Mouse (Mus musculus) olfactory bulb, adult 2 months (tissue): ENCODE measurements around the gene Mecom. TPM values are rescaled to one million over a fixed set of nuclear protein-coding genes. Genes with fewer than 3 reads are reported as not detected.

Experiments
- H3K27ac ChIP-seq: fragments of 200-500 bp; 2 replicates; pipeline ENCODE4 v1.5.1; 2012; ENCODE audit warnings: low read depth, low read length; ENCODE audit not compliant: insufficient read depth
- H3K4me1 ChIP-seq: fragments of 200-500 bp; 2 replicates; pipeline ENCODE4 v1.6.1; 2012; ENCODE audit warnings: low read length; ENCODE audit not compliant: control insufficient read depth, insufficient read depth
- H3K4me3 ChIP-seq: fragments of 200-500 bp; 2 replicates; pipeline ENCODE4 v1.5.1; 2012; ENCODE audit warnings: mild to moderate bottlenecking, low read depth, low read length, moderate library complexity; ENCODE audit not compliant: insufficient read depth
- CTCF ChIP-seq: fragments of 200-500 bp; IDR thresholded peaks from 2 replicates; pipeline ENCODE4 v1.5.1; 2012; ENCODE audit warnings: low read depth, mild to moderate bottlenecking, low read length, moderate library complexity; ENCODE audit not compliant: insufficient read depth
- POLR2A ChIP-seq: fragments of 200-500 bp; IDR thresholded peaks from 2 replicates; pipeline ENCODE4 v1.6.1; 2012; ENCODE audit warnings: mild to moderate bottlenecking, low read depth, low read length, moderate library complexity; ENCODE audit not compliant: insufficient read depth
- WGBS: fragments of 180-500 bp; shearing (Covaris S2); methylation state at CpG from one replicate; pipeline ENCODE4 v1.1.7; 2018; 5-methylcytosine and 5-hydroxymethylcytosine counted together
- polyA plus RNA-seq: library from polyadenylated mRNA; stranded (reverse); fragments of >200 nt; gene quantifications from 2 replicates; pipeline ENCODE4 v1.2.4, GENCODE M21; 2012; ENCODE audit warnings: low replicate concordance; ENCODE audit not compliant: missing spikeins, insufficient read depth, insufficient read length

The Mecom gene
- polyA plus RNA-seq, 1 experiment, result not detected

GRCm38 (mm10) chr3:30453546-30454455, 94.0 kb downstream of the Mecom start:
- H3K27ac ChIP-seq, result no peak overlapping the region
- TF ChIP-seq POLR2A (no peak), CTCF (no peak)
- H3K4me3 ChIP-seq, result no peak overlapping the region
- no peaks in the 10 kb centered on the region for H3K4me1 ChIP-seq
- 80% methylated on average over 15 of the region's 15 CpGs for WGBS

GRCm38 (mm10) chr3:30453046-30453445, 94.8 kb downstream of the Mecom start:
- WGBS, result 85% methylated on average over 6 of the region's 6 CpGs
- H3K4me1 ChIP-seq, result no peaks in the 10 kb centered on the region
- H3K27ac ChIP-seq, result no peak overlapping the region
- TF ChIP-seq CTCF, result no peak
- no peak for TF ChIP-seq POLR2A
- no peak overlapping the region for H3K4me3 ChIP-seq

DNA sequence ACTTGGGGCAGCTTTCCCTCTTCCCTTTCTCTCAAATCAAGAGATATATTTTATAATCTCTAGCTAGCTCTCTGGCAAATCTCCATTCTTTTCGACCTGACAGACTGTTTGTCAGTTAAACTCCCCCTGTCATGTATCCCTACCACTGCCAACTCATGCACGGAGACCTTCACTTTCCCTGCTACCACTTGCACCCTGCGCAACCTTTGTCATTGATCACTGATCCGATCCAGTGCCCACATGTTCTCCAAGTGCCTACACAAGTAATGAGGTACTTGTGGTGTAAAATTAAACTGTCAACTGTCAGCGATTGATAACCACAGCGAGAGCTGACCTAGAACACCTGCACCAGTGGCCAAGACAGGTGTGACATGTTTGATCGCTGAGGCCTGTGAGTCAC, 95.3 kb downstream of the Mecom start:
- H3K4me3 ChIP-seq, result no peak overlapping the region
- no peaks in the 10 kb centered on the region for H3K4me1 ChIP-seq
- 83% methylated on average over 7 of the region's 7 CpGs for WGBS
- H3K27ac ChIP-seq, result no peak overlapping the region
- no peak for TF ChIP-seq POLR2A
- TF ChIP-seq CTCF, result no peak

- Histone ChIP-seq H3K4me1 (no peaks in the 10 kb centered on the region), H3K27ac (no peak overlapping the region), H3K4me3 (no peak overlapping the region)
- WGBS, result 86% methylated on average over 10 of the region's 10 CpGs
- no peak for TF ChIP-seq POLR2A
Measured at GRCm38 (mm10) chr3:30450206-30450965, 97.4 kb downstream of the Mecom start.

- TF ChIP-seq POLR2A (no peak), CTCF (no peak)
- 94% methylated on average over 1 of the region's 1 CpGs for WGBS
- no peaks in the 10 kb centered on the region for H3K4me1 ChIP-seq
- no peak overlapping the region for H3K4me3 ChIP-seq
- no peak overlapping the region for H3K27ac ChIP-seq
Measured at GRCm38 (mm10) chr3:30448624-30449023, 99.2 kb downstream of the Mecom start.

DNA sequence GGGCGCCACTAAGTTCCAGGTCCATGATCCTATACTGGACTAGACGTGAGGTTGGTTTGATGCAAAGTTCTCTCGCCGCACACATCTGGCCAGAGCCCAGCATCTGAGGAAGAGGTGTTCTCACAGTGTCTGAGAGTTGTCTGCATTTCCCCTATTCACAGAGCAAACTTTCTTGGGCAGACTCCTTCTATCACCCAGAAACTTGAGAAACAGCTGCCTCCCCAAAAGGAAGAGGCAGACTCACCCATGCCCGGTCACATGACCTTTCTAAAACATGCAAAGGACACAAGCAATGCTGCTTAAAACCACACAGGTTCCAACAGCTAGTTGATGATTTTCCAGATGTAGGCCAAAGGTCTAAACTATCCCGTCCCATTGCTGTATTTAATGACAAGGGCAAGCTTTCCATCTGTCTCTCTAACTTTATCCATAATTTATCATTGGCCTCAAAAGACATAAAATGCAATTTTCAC, 101.8 kb downstream of the Mecom start:
- Histone ChIP-seq H3K4me3 (no peak overlapping the region), H3K27ac (no peak overlapping the region), H3K4me1 (no peaks in the 10 kb centered on the region)
- TF ChIP-seq POLR2A, result no peak
- no peak for TF ChIP-seq CTCF
- whole genome bisulfite sequencing, result 96% methylated on average over 6 of the region's 6 CpGs

DNA sequence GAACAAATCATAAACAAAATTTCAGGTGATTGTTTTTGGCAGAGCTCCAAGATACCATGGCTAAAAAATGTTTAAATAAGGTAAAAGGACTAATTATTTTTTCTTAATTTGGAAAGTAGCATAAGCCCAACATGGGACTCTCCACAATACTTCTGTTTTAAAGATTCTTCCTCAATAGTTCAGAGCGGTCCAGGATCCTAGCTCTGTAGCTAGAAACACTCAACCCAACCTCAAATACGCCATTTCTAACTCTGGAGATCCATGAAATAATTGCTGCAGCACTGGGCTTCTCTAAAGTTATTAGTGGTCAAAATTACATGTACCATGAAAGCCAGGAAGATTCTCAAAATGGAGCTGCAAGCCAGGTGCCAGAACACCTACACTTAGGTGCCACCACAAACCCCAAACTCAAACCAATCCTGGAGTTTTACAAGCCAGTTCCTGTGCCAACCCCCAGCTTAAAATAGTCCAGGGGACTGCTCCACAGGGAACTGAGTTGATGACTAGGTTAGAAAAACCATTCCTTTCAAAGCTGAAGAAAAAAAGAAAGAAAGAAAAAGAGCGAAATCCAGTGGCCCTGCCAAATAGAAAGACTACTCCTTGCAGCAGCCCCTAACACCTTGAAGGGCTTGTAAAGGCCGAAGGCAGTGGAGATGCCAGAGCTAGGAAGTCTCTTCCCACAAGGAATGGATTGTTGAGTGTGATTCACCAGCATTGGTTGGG, 102.4 kb downstream of the Mecom start:
- no peak for TF ChIP-seq CTCF
- no peak for TF ChIP-seq POLR2A
- WGBS, result 93% methylated on average over 4 of the region's 4 CpGs
- H3K27ac ChIP-seq, result no peak overlapping the region
- H3K4me3 ChIP-seq, result no peak overlapping the region
- no peaks in the 10 kb centered on the region for H3K4me1 ChIP-seq

DNA sequence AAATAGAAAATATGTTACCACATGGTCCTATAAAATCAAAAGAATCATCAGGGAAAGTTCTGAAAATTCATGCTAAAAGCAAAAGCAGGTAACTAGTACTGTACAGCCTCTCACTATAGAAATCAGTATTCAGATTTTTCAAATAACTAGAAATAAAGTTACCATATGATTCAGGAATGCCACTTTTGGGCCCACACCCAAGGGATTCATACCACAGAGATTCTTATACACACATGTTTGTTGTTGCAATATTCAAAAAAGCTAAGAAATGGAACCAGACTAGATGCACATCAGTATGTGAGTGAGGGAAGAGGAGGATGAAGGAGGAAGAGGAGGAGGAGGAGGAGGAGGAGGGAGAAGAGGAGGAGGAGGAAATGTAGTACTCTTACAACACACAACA, 106.2 kb downstream of the Mecom start:
- no peak overlapping the region for H3K4me3 ChIP-seq
- no peak overlapping the region for H3K27ac ChIP-seq
- no peak for TF ChIP-seq POLR2A
- TF ChIP-seq CTCF, result no peak
- no peaks in the 10 kb centered on the region for H3K4me1 ChIP-seq
